Mouse (Mus musculus) hindbrain, embryonic 14.5 days (tissue): ENCODE data around the gene Defb41. TPM values are rescaled to one million over a fixed set of nuclear protein-coding genes. Genes with fewer than 3 reads are reported as not detected.
"Not testable (repeated sequence)": the region's sequence is repeated elsewhere in the genome, so short reads cannot be mapped to it uniquely, and the experiment has no call there.

ENCODE experiments used
- ATAC-seq: fragments of 200-750 bp; cut with Nextera tagmentation; 2 replicates; pipeline ENCODE4 v1.8.0; 2017; ENCODE audit warnings: moderate number of reproducible peaks, mild to moderate bottlenecking, moderate TSS enrichment, moderate library complexity; ENCODE audit not compliant: low FRiP score
- DNase-seq: peaks from one replicate; pipeline ENCODE4 v3.0.0-alpha.2; 2015; ENCODE audit warnings: low spot score
- H3K27ac ChIP-seq: fragments of 300-500 bp; sonication (generic); 2 replicates; pipeline ENCODE4 v1.5.1; 2014; ENCODE audit warnings: mild to moderate bottlenecking, moderate library complexity
- H3K27me3 ChIP-seq: fragments of 300-500 bp; sonication (generic); 2 replicates; pipeline ENCODE4 v1.6.1; 2014; ENCODE audit warnings: mild to moderate bottlenecking, low read length, mixed read lengths; ENCODE audit not compliant: control insufficient read depth, insufficient read depth
- H3K36me3 ChIP-seq: fragments of 300-500 bp; sonication (generic); replicated peaks from 2 replicates; pipeline ENCODE4 v1.6.1; 2014; ENCODE audit not compliant: control insufficient read depth, insufficient read depth
- H3K4me1 ChIP-seq: fragments of 300-500 bp; sonication (generic); replicated peaks from 2 replicates; pipeline ENCODE4 v1.6.1; 2014; ENCODE audit warnings: antibody characterized with exemption, low read length, mixed read lengths; ENCODE audit not compliant: control insufficient read depth, insufficient read depth
- H3K4me2 ChIP-seq: fragments of 300-500 bp; sonication (generic); replicated peaks from 2 replicates; pipeline ENCODE4 v1.6.1; 2014; ENCODE audit warnings: mild to moderate bottlenecking, moderate library complexity
- H3K4me3 ChIP-seq: fragments of 300-500 bp; sonication (generic); replicated peaks from 2 replicates; pipeline ENCODE4 v1.5.1; 2014; ENCODE audit warnings: mild to moderate bottlenecking, low read length
- H3K9ac ChIP-seq: fragments of 300-500 bp; sonication (generic); 2 replicates; pipeline ENCODE4 v1.6.1; 2014
- H3K9me3 ChIP-seq: fragments of 300-500 bp; sonication (generic); 2 replicates; pipeline ENCODE4 v1.6.1; 2016; ENCODE audit warnings: low read length; ENCODE audit not compliant: control insufficient read depth
- WGBS: fragments of 180-500 bp; shearing (Covaris S2); extraction: QIAGEN DNeasy Blood & Tissue Kit; methylation state at CpG from one replicate; pipeline ENCODE4 v1.1.7; 2014; 5-methylcytosine and 5-hydroxymethylcytosine counted together
- polyA plus RNA-seq: library from polyadenylated mRNA; unstranded; fragments of >200 nt; fragmentation: Nextera tagmentation; extraction: Ambion mirVana; gene quantifications from 2 replicates; pipeline ENCODE4 v1.2.1, GENCODE M21; 2014

Gene Defb41
- polyA plus RNA-seq = not detected in 2 replicates

- ATAC-seq (no peak), DNase-seq (no peak)
- H3K9me3 ChIP-seq = no peaks in the 10 kb centered on the region
- H3K4me2 ChIP-seq = no peak within 1 kb of the TSS
- H3K27ac ChIP-seq = no peak within 1 kb of the TSS
- H3K27me3 ChIP-seq = no peaks in the 10 kb centered on the region
- no peaks in the 10 kb centered on the region for H3K4me1 ChIP-seq
- no peak within 1 kb of the TSS for H3K9ac ChIP-seq
- H3K36me3 ChIP-seq = no peaks in the 10 kb centered on the region
- H3K4me3 ChIP-seq = no peak within 1 kb of the TSS
Measured at GRCm38 (mm10) chr1:18265038-18265437, at the start of gene Defb41. Gene Defb41, minus strand, starts transcription at chr1:18265138.

GRCm38 (mm10) chr1:18308474-18308829 lies 43.5 kb upstream of the Defb41 start:
- ATAC-seq (no peak), DNase-seq (no peak)
- H3K9me3 ChIP-seq = no peaks in the 10 kb centered on the region
- no peak overlapping the region for H3K27ac ChIP-seq
- H3K4me3 ChIP-seq = no peak overlapping the region
- H3K9ac ChIP-seq = no peak overlapping the region
- H3K4me1 ChIP-seq = no peaks in the 10 kb centered on the region
- H3K36me3 ChIP-seq = no peaks in the 10 kb centered on the region
- H3K4me2 ChIP-seq = no peak overlapping the region
- 88% methylated on average over 4 of the region's 4 CpGs for WGBS
- H3K27me3 ChIP-seq = no peaks in the 10 kb centered on the region

GRCm38 (mm10) chr1:18307545-18308473 lies 42.9 kb upstream of the Defb41 start:
- ATAC-seq (peak; percentile 73), DNase-seq (no peak)
- Histone ChIP-seq H3K4me2 (no peak overlapping the region), H3K9ac (no peak overlapping the region), H3K27ac (no peak overlapping the region), H3K4me3 (no peak overlapping the region), H3K36me3 (no peaks in the 10 kb centered on the region), H3K9me3 (no peaks in the 10 kb centered on the region), H3K27me3 (no peaks in the 10 kb centered on the region), H3K4me1 (no peaks in the 10 kb centered on the region)
- 65% methylated on average over 12 of the region's 12 CpGs for WGBS

GRCm38 (mm10) chr1:18292515-18292914 lies 27.6 kb upstream of the Defb41 start:
- Histone ChIP-seq H3K9me3 (no peaks in the 10 kb centered on the region), H3K4me3 (no peak overlapping the region), H3K27ac (no peak overlapping the region), H3K36me3 (no peaks in the 10 kb centered on the region), H3K4me2 (no peak overlapping the region), H3K27me3 (no peaks in the 10 kb centered on the region), H3K4me1 (no peaks in the 10 kb centered on the region), H3K9ac (no peak overlapping the region)
- DNase-seq = no peak
- no peak for ATAC-seq
- 21% methylated on average over 4 of the region's 4 CpGs for WGBS

GRCm38 (mm10) chr1:18288860-18289259 lies 23.9 kb upstream of the Defb41 start:
- Histone ChIP-seq H3K36me3 (no peaks in the 10 kb centered on the region), H3K4me1 (no peaks in the 10 kb centered on the region), H3K27ac (no peak overlapping the region), H3K9me3 (no peaks in the 10 kb centered on the region), H3K9ac (no peak overlapping the region), H3K27me3 (no peaks in the 10 kb centered on the region), H3K4me3 (no peak overlapping the region), H3K4me2 (no peak overlapping the region)
- DNase-seq = no peak
- no peak for ATAC-seq
- 39% methylated on average over 3 of the region's 3 CpGs for WGBS

- DNase-seq (no peak), ATAC-seq (no peak)
- H3K4me2 ChIP-seq = no peak overlapping the region
- no peak overlapping the region for H3K9ac ChIP-seq
- no peak overlapping the region for H3K27ac ChIP-seq
- no peaks in the 10 kb centered on the region for H3K4me1 ChIP-seq
- H3K9me3 ChIP-seq = 0 out of 2 replicates have a peak, but pooled peaks cover 2% of the 10 kb centered on the region
- H3K4me3 ChIP-seq = no peak overlapping the region
- H3K36me3 ChIP-seq = no peaks in the 10 kb centered on the region
- no peaks in the 10 kb centered on the region for H3K27me3 ChIP-seq
Measured at GRCm38 (mm10) chr1:18287371-18287770, 22.4 kb upstream of the Defb41 start.

- no peak overlapping the region for H3K4me2 ChIP-seq
- WGBS = 88% methylated on average over 4 of the region's 4 CpGs
- H3K36me3 ChIP-seq = no peaks in the 10 kb centered on the region
- no peak for ATAC-seq
- no peak overlapping the region for H3K4me3 ChIP-seq
- H3K27me3 ChIP-seq = no peaks in the 10 kb centered on the region
- H3K4me1 ChIP-seq = no peaks in the 10 kb centered on the region
- no peak overlapping the region for H3K9ac ChIP-seq
- no peaks in the 10 kb centered on the region for H3K9me3 ChIP-seq
- H3K27ac ChIP-seq = no peak overlapping the region
- no peak for DNase-seq
Measured at GRCm38 (mm10) chr1:18271095-18271494, 6.2 kb upstream of the Defb41 start.

GRCm38 (mm10) chr1:18268845-18269244 lies 3.9 kb upstream of the Defb41 start:
- 39% methylated on average over 5 of the region's 5 CpGs for WGBS
- Histone ChIP-seq H3K4me2 (no peak overlapping the region), H3K9me3 (no peaks in the 10 kb centered on the region), H3K27ac (no peak overlapping the region), H3K4me3 (no peak overlapping the region), H3K4me1 (no peaks in the 10 kb centered on the region), H3K9ac (no peak overlapping the region), H3K36me3 (no peaks in the 10 kb centered on the region), H3K27me3 (no peaks in the 10 kb centered on the region)
- DNase-seq (no peak), ATAC-seq (no peak)

GRCm38 (mm10) chr1:18245801-18246580 lies 18.9 kb downstream of the Defb41 start:
- H3K36me3 ChIP-seq, ATAC-seq, H3K4me3 ChIP-seq, H3K9ac ChIP-seq, H3K4me1 ChIP-seq, H3K9me3 ChIP-seq, H3K27me3 ChIP-seq, DNase-seq, H3K27ac ChIP-seq, H3K4me2 ChIP-seq: not testable (repeated sequence)
- 91% methylated on average over 9 of the region's 9 CpGs for WGBS
